Mouse (Mus musculus) ES-E14 (cell line): ENCODE measurements around the gene Gng7.

ENCODE experiments used
- CHD2 ChIP-seq: IDR thresholded peaks from 2 replicates; pipeline ENCODE4 v1.6.1; 2014; ENCODE audit warnings: mild to moderate bottlenecking, low read depth, low read length, inconsistent platforms
- HCFC1 ChIP-seq: IDR thresholded peaks from 2 replicates; pipeline ENCODE4 v1.6.1; 2012; ENCODE audit warnings: low read length, inconsistent platforms, borderline replicate concordance; ENCODE audit not compliant: insufficient read depth
- MAFK ChIP-seq: IDR thresholded peaks from 2 replicates; pipeline ENCODE4 v1.6.1; 2014; ENCODE audit warnings: mild to moderate bottlenecking, low read depth, low read length, inconsistent platforms; ENCODE audit not compliant: insufficient read depth
- ZC3H11A ChIP-seq: IDR thresholded peaks from 2 replicates; pipeline ENCODE4 v1.6.1; 2012; ENCODE audit warnings: low read depth, mild to moderate bottlenecking, inconsistent platforms, low read length, borderline replicate concordance
- ZNF384 ChIP-seq: IDR thresholded peaks from 2 replicates; pipeline ENCODE4 v1.6.1; 2012; ENCODE audit warnings: low read depth, low read length, inconsistent platforms

DNA sequence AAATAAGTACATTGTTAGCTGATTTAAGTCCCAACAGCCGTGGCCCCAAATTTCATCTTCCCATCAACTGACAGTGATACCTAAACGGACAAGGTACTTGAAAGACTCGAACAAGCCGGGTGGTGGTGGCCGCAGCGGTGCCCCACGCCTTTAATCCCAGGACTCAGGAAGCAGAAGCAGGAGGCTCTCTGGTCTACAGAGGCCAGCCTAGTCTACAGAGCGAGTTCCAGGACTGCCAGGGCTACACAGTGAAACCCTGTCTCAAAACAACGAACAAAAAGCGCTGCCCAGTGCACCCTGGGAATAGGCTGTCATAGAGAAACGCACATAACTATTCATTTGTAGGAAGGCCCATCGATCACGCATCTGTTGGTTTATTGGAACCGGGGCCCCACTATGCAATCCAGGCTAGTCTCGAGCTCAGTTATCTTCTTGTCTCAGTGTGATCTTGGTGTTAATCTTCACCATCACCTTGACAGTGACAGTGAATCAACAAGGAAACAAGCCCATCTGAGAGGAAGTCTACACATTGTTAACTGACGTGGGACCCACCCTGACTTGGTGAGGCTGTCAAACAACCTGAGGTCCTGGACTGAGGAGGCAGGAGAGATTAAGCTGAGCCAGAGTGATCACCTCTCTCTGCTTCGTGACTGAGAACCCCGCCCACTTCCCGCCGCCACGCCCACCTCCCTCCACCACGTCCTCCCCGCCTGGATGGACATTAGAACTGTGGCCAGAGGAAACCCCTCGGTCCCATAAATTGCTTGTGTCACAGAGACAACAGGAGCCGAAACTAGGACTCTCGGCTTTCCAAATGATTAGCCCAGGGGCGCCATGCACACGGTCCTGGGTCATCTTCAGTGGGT lies 14.3 kb downstream of the Gng7 start:
- TF ChIP-seq MAFK (no peak), ZNF384 (no peak), ZC3H11A (no peak), HCFC1 (no peak), CHD2 (no peak)
